Mouse (Mus musculus) spleen, adult 2 months (tissue): ENCODE results near the gene Ptpn4.

Experiments used
- CTCF ChIP-seq: fragments of 200-500 bp; IDR thresholded peaks from 2 replicates; pipeline ENCODE4 v1.5.1; 2011; ENCODE audit warnings: mild to moderate bottlenecking, inconsistent platforms; ENCODE audit not compliant: insufficient read depth, insufficient read length, insufficient replicate concordance; ENCODE audit errors: extremely low read depth
- POLR2A ChIP-seq: fragments of 200-500 bp; IDR thresholded peaks from 2 replicates; pipeline ENCODE4 v1.6.1; 2011; ENCODE audit warnings: low read depth, low read length, inconsistent platforms

GRCm38 (mm10) chr1:119807707-119808106 lies 29.7 kb downstream of the Ptpn4 start:
- TF ChIP-seq CTCF (no peak), POLR2A (no peak)
